Mouse (Mus musculus) testis, adult 2 months (tissue): Measurements from ENCODE around the gene Acss1.

ENCODE experiments used
- CTCF ChIP-seq: fragments of 200-500 bp; IDR thresholded peaks from 2 replicates; pipeline ENCODE4 v1.5.1; 2012; ENCODE audit warnings: low read depth, mild to moderate bottlenecking, inconsistent platforms, low read length, moderate library complexity; ENCODE audit not compliant: control insufficient read depth, insufficient read depth, insufficient replicate concordance
- POLR2A ChIP-seq: fragments of 200-500 bp; IDR thresholded peaks from 2 replicates; pipeline ENCODE4 v1.6.1; 2012; ENCODE audit warnings: low read depth, mild to moderate bottlenecking, inconsistent platforms, low read length, moderate library complexity; ENCODE audit not compliant: control insufficient read depth

GRCm38 (mm10) chr2:150648300-150648895, 19.9 kb downstream of the Acss1 start:
- TF ChIP-seq CTCF: no peak
- no peak for TF ChIP-seq POLR2A
